Mouse (Mus musculus) kidney, adult 11 months (tissue): ENCODE results near the gene Luc7l2.
A peak's percentile ranks its signal among the peaks of the same experiment; 100 is the strongest.
"Not testable (repeated sequence)": the region's sequence is repeated elsewhere in the genome, so short reads cannot be mapped to it uniquely, and the experiment has no call there.

ENCODE experiments used
- DNase-seq: peaks from one replicate; pipeline ENCODE4 v3.0.0; 2022

Gene Luc7l2

DNA sequence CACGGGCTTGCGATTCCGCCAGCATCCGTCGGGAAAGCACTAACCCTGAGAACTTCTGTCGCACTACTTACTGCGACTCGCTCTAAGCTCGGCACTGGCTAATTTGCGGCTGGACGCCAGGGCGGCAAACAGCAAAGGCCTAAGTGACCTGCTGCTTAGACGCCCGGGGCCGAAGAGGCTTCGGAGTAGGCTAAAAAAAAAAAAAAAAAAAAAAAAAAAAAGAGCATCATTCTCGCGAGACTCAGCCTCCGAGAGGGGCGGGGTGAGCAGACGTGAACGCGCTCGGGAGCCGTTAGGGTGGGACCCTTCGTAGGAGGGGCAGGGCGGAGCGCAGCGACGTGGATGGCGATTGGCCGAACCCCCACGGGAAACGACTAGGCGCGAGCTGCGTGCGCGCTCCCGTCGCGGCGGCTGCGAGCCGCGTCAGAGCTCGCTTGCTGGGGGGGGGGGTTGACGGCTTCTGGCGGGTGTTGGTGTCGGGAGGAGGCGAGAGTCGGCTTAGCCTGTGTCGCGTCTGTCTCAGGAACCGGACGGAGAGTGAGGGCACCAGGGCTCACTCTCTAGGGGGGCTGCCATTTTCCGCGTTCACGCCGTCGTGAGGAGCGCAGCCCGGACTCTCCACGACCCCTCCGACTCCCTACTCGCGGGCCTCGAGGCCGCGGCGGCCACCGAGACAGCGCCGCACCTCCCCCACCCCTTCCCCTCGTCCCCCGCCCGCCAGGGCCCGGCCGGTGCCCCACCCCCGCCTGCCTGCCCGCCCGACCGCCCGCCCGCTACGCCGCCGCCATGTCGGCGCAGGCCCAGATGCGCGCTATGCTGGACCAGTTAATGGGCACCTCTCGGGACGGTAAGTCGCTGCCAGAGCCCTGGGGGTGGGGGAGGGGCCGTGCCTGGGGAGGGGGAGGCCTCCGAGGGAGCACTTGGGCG lies at the start of gene Luc7l2:
TSS of gene Luc7l2 (plus strand) at position 273 of the 927 bp plus-strand sequence.
- peak; percentile 95 for DNase-seq

DNA sequence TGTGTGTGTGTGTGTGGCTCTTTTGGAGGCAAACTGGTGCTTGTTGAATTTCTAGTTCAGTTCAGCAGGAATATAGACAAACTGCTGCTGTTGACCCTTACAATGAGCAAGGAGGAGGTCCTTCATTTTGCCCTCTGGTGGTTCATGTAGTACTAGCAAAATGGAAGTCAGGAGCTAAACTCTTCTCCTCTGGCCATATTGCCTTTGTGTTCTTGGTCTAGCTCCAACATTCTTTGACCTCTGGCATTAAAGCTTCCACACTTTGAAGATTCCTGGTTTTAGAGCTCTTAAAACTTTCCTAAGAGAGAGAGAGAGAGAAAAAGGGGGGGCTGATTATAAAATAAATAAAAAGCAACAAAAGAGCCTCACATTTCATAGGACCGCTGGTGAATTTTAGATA lies 39.0 kb upstream of the Luc7l2 start:
- DNase-seq, result no peak

DNA sequence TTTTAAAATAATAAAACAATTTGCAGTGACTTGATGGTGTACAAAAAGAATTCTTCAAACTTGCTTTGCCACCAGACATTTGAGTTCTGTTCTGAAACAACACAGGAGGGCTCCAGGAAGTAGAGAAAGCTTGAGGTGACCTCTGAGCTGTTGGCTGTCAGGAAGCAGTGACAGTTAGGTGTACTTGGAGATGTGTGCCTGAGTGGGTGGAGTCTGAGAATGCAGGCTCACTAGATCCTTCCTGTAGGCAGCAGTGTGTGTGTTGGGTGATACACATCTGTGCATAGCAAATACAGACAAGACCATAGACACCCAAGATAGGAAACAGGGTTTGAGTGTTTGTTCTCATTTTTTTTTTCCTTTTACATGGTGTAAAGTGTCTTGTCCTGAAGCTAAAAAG lies 38.3 kb upstream of the Luc7l2 start:
- DNase-seq, result no peak

DNA sequence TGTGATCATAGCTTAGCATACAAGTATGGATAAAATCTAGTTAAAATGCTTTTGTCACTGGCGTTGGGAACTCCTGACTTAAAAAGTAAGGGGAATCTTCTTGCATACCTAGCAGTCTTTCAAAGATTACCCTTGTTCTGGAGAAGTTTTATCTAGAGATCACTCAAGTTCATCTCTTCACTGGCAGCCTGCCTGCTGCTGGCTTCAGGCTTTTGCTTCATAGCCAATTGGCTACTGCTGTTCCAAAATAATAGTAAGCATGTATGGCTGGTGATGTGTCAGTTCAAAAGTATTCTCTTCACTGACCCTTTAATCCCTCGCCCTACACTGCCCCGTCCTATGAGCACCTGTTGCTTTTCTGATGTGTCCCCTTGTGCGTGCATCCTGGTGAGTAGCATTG lies 35.9 kb upstream of the Luc7l2 start:
- DNase-seq, result no peak

DNA sequence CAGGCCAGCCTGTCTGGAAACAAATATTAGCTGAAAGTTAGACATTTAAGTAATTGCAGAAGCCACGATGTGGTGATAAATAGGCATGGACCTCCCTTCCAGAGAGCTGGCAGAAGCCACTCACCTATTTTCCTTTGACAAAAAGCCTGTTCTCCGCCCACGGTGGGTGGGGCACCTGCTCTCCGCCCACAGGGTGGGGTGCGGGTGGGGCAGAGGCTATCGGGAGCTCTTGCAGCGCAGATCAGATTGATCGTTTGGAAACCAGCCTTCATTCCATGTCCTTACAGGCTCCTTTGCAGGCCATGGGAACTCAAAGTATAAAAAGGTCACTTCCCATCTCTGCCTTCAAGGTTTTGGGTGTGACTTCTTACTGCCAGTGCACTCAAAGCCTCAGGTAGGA lies 27.3 kb upstream of the Luc7l2 start:
- DNase-seq, result no peak

DNA sequence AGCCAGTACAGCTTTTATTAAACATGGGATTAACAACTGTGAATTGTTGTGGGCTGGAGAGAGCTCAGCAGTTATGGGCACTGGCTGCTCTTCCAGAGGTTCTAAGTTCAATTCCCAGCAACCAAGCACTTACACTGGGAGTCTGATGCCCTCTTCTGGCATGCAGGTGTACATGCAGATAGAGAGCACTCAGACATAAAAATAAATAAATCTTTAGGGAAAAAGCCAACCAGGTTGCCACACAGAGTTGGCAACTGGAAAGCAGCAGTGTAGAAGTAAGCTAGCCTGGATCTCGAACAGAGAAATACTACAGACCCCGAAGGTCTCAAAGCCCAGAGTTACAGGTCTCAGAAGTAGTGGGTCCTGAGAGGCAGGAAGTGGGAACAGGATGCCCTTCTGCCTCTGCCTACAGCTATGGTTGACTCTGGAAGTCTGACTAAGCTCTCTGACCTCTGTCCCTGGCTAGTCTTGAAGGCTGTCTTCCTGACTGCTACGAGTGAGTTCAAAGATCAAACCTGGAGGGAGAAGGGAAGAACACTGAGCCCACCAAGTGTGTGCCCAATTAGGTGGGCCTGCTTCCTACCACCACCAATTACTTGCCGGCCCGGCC lies 19.8 kb upstream of the Luc7l2 start:
- no peak for DNase-seq

DNA sequence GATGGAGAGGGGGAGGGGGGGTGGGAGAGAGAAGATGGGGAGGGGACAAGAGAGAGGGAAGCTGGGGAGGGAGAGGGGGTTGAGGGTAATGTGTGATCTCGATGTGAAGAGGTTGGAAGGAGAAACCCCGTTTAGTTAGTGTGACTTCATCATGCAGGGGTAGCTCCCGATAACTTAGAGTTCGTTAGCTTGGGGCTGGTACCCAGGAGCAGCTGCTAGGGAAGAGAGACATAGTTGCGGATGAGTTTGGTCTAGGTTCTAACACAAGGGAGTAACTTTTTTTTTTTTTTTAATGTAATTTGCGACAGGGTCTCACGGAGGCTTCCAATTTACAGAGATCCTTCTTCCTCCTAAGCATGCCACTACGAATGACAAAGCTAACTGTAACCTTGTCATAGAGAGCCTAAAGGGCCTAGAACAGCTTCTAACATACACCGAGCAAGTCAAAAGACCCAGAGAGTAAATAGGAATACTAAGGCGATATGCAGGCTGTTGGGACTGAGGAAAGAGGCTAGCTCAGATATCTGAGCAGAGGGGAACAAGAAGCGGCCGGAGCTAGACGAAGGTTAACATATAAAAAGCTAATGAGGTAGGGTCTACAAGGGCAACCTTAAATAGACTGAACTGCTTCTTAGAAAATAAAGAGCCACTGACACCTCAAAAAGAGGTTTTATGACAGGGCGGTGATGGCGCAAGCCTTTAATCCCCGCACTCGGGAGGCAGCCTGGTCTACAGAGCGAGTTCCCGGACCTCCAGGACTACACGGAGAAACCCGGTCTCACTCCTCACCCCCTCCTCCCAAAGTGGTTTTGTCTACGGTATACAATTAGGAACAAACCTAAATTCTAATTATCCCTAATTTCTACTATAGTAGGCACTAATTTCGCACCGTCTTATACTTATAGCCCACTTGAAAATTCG lies 18.4 kb upstream of the Luc7l2 start:
- no peak for DNase-seq

DNA sequence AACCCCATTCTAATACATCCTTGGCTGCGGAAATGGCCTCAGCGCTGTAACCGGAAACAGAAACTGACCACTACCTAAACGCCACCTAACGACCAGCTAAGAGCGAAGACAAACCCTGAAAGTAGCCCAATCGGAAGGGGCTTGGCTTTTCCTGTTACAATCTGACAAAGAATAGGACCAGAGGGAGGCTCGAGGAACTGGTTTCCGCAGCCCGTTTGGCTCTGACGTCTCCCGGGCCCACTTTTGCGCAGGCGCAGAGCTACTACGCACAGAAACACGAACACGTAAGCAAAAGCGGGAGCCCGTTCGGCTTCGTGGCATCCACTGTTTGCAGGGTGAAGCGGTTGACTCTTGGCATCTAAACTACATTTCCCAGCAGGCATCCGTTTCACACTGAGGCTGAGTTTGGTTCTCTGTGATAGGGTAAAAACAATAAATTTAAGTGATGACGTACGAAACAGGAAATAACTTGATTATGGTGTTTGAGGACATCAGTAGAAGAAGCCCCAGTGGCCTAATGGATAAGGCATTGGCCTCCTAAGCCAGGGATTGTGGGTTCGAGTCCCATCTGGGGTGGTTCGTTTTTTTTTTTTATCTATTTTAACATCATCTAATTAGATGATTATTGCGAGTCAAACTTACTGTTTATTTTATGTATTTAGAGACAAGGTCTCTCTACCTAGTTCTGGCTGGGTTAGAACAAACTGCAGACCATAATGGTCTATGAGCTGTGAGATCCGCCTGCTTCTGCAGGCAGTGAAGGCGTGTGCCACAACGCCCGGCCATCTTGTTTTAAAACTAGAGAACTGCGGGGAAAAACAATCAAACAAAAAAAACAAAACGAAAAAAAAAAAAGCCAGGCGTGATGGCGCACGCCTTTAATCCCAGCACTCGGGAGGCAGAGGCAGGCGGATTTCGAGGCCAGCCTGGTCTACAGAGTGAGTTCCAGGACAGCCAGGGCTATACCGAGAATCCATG lies 17.4 kb upstream of the Luc7l2 start, which contains the start of gene Fmc1:
TSS of gene Fmc1 (plus strand) at position 75 of the 978 bp plus-strand sequence.
- peak; percentile 99 for DNase-seq

DNA sequence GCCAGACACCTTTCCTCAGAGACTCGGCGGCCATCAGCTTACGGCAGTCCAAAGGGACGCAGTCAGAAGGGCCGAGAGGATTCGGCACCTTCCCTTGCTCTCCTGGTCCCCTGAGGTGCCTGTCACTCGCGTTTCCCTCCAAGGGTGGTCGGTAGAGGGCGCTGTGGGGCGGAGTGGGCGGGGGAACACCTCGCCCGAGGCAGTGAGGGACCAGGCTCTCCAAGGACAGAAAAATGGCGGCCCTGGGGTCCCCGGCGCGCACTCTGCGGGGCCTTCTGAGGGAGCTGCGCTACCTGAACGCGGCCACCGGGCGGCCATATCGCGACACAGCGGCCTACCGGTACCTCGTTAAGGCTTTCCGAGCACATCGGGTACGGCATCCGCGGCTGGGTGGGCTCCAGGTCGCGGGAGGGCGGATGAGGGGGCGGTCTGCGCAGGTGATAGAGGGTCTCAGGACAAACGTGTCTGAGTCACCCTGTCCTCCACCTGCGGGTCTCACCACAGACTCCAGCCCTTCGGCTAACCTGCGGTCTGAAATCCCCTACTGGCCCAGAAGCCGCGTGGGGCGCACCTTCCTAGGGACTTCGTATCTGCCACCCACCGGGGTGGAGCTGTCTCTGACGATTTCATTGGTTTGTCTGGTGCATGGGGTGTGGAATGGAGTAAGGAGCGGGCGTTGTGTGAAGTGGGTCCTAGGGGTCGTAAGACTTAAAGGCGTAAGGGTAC lies 16.3 kb upstream of the Luc7l2 start:
- DNase-seq, result peak; percentile 94

DNA sequence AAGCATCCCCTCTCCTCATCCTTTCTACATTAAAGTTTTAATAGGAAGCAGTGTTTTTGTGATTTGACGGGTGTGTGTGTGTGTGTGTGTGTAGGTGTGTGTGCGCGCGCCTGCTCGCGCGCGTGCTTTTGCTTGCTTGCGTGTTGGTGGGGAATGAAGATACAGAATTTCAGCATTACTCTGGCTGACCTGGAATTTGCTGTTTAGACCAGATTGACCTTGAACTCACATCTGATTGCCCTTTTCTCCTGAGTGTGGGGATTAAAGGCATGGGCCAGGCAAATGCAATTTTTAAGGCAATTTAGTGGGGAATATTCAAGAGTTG lies 15.8 kb upstream of the Luc7l2 start:
- no peak for DNase-seq

DNA sequence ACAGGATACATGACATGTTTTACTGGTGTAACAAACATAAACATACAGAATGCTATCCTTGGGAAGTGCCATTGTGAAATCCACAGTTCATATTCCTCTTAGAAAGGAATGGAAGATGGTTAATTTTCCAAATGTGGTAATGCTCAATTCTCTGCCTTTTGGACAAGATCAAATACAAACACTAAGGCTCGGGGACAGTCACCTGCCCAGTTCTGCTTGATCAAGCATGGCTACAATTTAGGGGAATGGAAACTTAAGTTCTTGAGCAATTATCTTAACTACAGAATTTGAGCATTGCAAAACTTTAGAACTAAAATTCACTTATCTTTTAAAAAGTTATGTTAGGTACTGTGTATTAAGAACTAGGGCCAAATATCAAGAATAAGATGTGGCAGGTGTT lies 15.3 kb upstream of the Luc7l2 start:
- DNase-seq, result no peak

DNA sequence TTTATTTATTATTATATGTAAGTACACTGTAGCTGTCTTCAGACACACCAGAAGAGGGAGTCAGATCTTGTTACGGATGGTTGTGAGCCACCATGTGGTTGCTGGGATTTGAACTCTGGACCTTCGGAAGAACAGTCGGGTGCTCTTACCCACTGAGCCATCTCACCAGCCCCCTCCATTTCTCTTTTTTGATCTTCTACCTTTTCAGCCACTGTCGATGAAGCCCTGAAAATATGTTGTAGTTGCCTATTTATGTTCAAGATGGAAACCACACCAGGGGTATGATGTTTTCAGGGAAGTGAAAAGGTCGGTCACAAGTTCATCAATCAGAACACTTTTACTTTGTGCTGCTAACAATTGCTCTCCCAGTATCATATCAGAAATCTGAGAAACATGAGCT lies 7.0 kb upstream of the Luc7l2 start:
- DNase-seq, result not testable (repeated sequence)

DNA sequence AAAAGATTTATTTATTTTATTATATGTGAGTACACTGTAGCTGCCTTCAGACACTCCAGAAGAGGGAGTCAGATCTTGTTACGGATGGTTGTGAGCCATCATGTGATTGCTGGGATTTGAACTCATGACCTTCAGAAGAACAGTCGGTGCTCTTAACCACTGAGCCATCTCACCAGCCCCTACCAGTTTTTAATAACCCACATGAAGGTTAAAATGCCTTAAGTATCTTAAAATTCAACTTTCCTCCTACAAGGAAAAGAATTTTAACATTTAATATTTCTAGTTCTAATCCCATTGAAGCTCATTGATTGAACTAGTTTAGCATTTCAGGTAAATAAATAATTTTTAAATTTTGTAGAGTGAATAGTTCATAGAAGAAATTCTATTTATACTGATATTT lies 4.1 kb upstream of the Luc7l2 start:
- not testable (repeated sequence) for DNase-seq

DNA sequence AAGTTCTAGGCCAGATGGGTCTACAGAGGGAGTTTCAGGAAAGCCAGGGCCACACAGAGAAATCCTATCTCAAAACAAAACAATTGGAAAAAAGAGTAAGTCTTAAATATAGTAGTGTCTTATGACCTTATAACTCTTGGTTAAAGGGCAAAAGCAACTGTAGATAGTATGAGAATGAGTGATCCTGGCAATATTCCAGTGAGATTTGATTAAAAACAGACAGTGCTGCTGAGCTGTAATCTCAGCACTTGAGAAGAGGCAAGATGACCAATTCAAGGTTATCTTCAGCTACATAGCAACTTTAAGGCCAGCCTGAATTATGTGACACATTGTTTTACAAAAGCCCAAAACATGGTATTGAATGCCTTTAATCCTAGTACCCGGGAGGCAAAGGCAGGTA lies 3.4 kb upstream of the Luc7l2 start:
- DNase-seq, result no peak

DNA sequence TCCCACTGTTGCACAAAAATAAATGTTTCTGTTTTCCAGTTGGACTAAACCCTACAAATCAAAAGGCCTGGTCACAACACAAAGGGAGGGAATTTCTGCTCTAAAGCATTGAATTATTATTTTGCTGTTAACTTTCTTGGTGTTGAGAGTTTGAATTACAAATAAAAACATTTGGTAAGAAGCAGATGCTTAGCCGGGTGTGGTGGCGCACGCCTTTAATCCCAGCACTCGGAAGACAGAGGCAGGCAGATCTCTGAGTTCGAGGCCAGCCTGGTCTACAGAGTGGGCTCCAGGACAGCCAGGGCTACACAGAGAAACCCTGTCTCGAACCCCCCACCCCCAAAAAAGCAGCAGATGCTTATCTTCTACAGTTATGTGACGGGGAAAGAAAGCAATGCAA lies 2.5 kb upstream of the Luc7l2 start:
- DNase-seq, result not testable (repeated sequence)

DNA sequence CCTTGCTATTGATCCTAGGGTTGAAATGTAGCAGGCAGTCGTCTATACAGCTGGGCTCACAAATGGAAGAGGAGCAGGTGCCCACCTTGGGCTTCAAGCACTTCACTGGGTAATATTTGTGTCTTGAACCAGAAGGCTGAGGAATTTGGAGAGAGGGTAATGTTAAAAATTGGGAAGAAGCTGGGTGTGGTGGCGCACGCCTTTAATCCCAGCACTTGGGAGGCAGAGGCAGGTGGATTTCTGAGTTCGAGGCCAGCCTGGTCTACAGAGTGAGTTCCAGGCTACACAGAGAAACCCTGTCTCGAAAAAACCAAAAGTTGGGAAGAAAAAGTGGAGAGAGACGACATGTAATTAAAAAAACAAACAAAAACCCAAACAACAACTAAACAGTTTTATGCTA lies 1.3 kb upstream of the Luc7l2 start:
- DNase-seq, result not testable (repeated sequence)

DNA sequence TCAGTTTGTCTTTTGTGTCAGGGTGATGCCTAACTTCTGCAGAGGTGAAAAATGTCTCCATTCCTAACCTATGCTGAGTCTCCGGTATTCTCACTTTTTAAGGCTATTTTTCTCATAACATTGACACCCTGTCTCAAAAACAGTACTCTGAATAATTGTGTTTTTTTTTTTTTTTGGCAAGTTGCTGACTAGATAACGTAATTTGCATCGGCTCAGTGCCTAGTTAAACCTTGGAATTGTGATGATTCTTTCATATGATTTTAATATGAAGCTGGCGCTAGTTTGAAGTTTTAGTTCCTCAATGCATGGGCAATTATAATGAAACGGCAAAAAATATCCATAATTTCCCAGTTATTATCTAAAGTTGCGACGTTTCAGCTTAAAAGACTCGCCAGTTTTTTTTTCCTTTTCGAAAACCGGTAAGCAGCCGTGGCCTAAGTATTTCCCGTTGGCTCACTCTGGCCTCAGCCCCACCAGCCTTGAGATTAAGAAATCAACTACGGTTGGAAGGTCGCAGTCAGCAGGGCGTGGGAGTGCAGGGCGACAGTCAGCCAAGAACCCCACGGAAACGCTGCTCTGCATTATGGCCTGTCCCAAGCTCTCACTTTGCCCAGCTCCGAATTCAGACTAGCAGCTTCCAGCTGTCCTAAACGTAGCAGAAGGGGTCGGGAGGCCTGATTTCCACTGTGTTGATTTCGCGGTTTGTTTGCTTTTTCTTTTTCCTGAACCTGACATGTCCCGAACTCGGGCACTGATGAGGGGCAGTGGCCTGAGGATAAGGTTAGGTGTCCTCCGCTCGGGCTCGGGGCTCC lies 678 bp upstream of the Luc7l2 start:
- no peak for DNase-seq

DNA sequence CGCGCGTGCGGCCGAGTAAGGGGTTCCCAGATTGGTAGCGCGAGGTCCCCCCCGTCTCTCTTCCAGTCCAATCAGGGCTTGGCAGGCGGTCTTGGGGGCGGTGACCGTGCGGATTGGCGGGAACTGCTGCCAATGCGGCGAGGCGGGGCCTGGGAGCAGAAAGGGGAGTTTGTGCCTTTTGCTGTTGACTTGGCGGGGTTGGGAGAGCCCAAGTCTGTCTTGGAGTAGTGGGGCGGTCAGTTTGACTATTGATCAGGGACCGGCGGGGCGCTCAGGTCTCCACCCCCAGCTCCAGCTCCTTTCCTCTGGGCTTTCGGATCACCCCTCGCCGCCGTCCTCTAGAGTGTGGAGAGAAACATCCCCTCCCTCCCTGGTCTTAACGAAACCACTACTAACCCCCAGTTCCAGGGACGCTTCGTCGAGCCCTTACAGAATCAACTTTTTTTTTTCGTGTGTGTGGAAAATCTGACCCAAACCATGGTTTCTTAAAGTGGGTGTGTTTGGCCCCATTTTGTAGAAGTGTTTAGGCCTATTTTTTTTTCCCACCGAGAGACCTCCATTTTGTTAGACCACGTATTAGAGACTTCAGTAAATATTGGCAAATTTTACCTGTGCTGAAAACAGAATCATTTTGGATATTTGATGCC lies 978 bp downstream of the Luc7l2 start:
- peak; percentile 98 for DNase-seq

DNA sequence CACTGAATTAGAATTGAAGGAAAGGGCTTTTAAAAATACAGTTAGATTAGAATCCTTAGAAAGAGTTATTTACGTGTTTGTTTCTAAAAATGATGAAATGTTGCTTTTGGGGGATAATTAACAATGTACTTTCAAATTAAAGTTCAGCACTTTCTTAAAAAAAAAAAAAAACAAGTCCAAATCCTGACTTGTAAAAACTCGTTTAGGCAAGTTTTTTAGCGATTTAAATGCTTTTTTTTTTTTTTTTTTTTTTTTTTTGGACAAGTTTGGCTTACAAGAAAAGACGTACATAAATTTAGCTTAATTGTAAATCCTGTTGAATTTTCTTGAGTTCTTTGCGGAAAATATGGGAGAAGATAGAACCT lies 1.5 kb downstream of the Luc7l2 start:
- no peak for DNase-seq

DNA sequence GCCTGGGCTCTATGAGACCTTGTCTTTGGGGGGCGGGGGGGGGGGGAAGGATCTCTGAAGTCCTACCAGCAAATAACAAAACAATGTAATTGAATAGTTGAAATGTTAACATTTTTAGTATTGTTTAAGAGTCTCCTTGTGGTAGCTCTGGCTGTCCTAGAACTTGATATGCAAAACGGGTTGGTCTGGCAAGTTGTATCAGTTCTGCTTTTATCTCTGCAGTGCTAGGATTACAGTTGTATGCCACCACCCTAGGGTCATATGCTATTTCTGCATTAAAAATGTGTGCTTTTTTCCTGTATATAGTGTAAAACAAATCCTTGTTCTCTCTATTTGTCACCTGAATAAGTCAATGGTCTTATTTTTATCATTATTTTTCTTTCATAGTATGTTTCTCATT lies 25.0 kb downstream of the Luc7l2 start:
- DNase-seq, result no peak
